Mouse (Mus musculus): ENCODE results near the gene Dusp23.

DNA sequence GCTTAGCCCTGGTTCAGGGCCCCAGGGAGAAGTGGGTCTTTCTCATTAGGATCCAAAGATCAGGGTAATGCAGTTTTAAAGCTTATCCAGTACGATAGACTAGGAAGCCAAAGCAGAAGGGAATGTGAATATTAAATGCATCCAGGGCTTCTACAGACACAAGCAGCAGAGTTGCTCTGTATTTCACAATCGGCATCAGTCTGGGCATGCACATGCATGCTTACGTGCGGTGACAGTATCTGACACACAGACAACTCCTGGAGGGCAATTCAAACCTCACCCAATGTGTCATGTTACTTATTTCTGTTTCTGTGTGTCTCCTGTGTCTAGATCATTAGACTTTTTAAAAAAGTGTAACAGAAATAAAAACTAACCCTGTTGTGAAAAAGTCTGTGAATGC, 48.0 kb upstream of the Dusp23 start:
- TF ChIP-seq CTCF (conservative IDR thresholded peaks at IDR 0.05; ENCODE audit: insufficient read depth, insufficient read length, low read depth, low read length) (no peak), POLR2A (IDR thresholded peaks at IDR 0.05; ENCODE audit: low read depth, low read length) (no peak)

All from kidney, adult 2 months (tissue).